Mouse (Mus musculus) liver, embryonic 14.5 days (tissue): ENCODE measurements at regions not wholly inside any gene's neighbourhood (a gene's known extent, or its start where the extent isn't known, plus 50 kb on each side); places are given as distances from the start of the nearest gene placed in this dataset.

ENCODE experiments used
- CTCF ChIP-seq: IDR thresholded peaks from 2 replicates; pipeline ENCODE4 v1.5.1; 2016; ENCODE audit warnings: antibody characterized with exemption, low read depth, control low read depth
- EP300 ChIP-seq: IDR thresholded peaks from 2 replicates; pipeline ENCODE4 v1.6.1; 2016; ENCODE audit warnings: antibody characterized with exemption, low read depth

- no peak for TF ChIP-seq CTCF
- no peak for TF ChIP-seq EP300
Measured at GRCm38 (mm10) chr13:48726430-48726829, 63.6 kb downstream of the Barx1 start.
